Mouse (Mus musculus): Measurements from ENCODE around the gene Cgnl1. TPM values are rescaled to one million over a fixed set of nuclear protein-coding genes. Genes with fewer than 3 reads are reported as not detected.
A peak's percentile ranks its signal among the peaks of the same experiment; 100 is the strongest.

The Cgnl1 gene
- polyA plus RNA-seq, 1 experiment from 2014 or later, result 6.3 TPM

- peak overlapping the region; percentile 71 for H3K27ac ChIP-seq (replicated peaks)
- peak; percentile 37 for DNase-seq (ENCODE audit: low spot score)
Observed at GRCm38 (mm10) chr9:71660540-71660939, 110.9 kb downstream of the Cgnl1 start.

GRCm38 (mm10) chr9:71659681-71660080 is 111.7 kb downstream of the Cgnl1 start:
- Histone ChIP-seq H3K4me3 (no peak overlapping the region), H3K4me1 (peaks cover 35% of the 10 kb centered on the region), H3K27ac (replicated peaks) (peak overlapping the region; percentile 71), H3K27me3 (ENCODE audit: low read depth, poor library complexity, severe bottlenecking) (no peaks in the 10 kb centered on the region), H3K36me3 (0 out of 2 replicates have a peak, but pooled peaks cover 2% of the 10 kb centered on the region), H3K9me3 (replicated peaks) (peaks cover 3% of the 10 kb centered on the region; the same call in 1 of the 2 replicates)
- no peak for DNase-seq (ENCODE audit: low spot score)
- 67% methylated on average over 5 of the region's 5 CpGs for WGBS

More at GRCm38 (mm10) chr9:71660540-71660939, 110.9 kb downstream of the Cgnl1 start:
- no peak overlapping the region for H3K4me3 ChIP-seq
- 68% methylated on average over 9 of the region's 9 CpGs for WGBS
- H3K36me3 ChIP-seq, result 0 out of 2 replicates have a peak, but pooled peaks cover 2% of the 10 kb centered on the region
- no peaks in the 10 kb centered on the region for H3K27me3 ChIP-seq (ENCODE audit: low read depth, poor library complexity, severe bottlenecking)
- peaks cover 35% of the 10 kb centered on the region for H3K4me1 ChIP-seq
- H3K9me3 ChIP-seq (replicated peaks), result peaks cover 3% of the 10 kb centered on the region; the same call in 1 of the 2 replicates

- Histone ChIP-seq H3K4me1 (peaks cover 28% of the 10 kb centered on the region), H3K27ac (replicated peaks) (no peak overlapping the region), H3K4me3 (no peak overlapping the region), H3K27me3 (ENCODE audit: low read depth, poor library complexity, severe bottlenecking) (no peaks in the 10 kb centered on the region), H3K9me3 (replicated peaks) (peaks cover 3% of the 10 kb centered on the region; the same call in 1 of the 2 replicates), H3K36me3 (0 out of 2 replicates have a peak, but pooled peaks cover 2% of the 10 kb centered on the region)
- DNase-seq (ENCODE audit: low spot score), result no peak
- 97% methylated on average over 1 of the region's 1 CpGs for WGBS
Observed at GRCm38 (mm10) chr9:71657199-71657598, 114.2 kb downstream of the Cgnl1 start.

DNA sequence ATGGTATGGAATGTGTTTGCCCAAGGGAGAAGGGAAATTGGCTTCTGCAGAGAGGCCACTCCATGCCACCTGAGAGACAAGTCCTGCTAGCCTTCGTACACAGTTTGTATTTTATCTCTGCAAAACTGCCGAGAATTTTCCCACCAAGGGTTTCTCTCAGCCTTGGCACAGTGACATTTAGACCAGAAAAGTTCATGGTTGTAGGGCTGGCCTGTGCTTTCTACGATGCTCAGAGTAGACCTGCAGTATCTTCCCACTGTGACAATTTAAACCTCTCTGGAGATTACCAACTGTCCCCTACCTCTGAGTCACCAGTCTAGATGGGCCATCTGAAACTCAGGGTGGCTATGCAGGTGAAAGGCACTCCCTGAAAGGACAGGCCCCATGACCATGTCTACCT is 116.5 kb downstream of the Cgnl1 start:
- no peak for DNase-seq (ENCODE audit: low spot score)
- H3K27ac ChIP-seq (replicated peaks), result no peak overlapping the region
- no peaks in the 10 kb centered on the region for H3K27me3 ChIP-seq (ENCODE audit: low read depth, poor library complexity, severe bottlenecking)
- H3K4me1 ChIP-seq, result peaks cover 13% of the 10 kb centered on the region
- H3K4me3 ChIP-seq, result no peak overlapping the region
- 0 out of 2 replicates have a peak, but pooled peaks cover 2% of the 10 kb centered on the region for H3K36me3 ChIP-seq
- 83% methylated on average over 3 of the region's 3 CpGs for WGBS
- peaks cover 3% of the 10 kb centered on the region; the same call in 1 of the 2 replicates for H3K9me3 ChIP-seq (replicated peaks)

DNA sequence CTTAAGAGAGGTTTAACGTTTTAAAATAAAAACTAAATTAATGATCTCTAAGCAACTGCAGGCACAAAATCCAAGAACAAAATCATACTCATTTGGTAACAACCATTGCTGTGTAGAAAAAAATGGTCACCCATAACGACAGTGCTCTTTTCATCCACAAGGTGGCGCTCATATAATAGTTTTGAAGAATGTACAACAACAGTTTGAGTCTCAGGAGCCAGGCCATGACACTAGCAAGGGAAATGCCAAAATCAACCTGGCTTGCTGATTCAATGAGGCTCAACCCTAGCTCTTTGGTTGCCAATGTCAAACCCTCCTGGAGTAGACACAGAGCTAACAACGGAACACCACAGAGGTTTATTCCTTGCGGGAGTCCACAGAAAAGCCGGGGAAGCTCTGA is 125.3 kb downstream of the Cgnl1 start:
- DNase-seq (ENCODE audit: low spot score), result peak; percentile 62
- WGBS, result 35% methylated on average over 6 of the region's 6 CpGs
- no peak overlapping the region for H3K4me3 ChIP-seq
- H3K27me3 ChIP-seq (ENCODE audit: low read depth, poor library complexity, severe bottlenecking), result no peaks in the 10 kb centered on the region
- no peak overlapping the region for H3K27ac ChIP-seq (replicated peaks)
- no peaks in the 10 kb centered on the region for H3K4me1 ChIP-seq
- no peaks in the 10 kb centered on the region for H3K36me3 ChIP-seq
- no peaks in the 10 kb centered on the region for H3K9me3 ChIP-seq (replicated peaks)

- H3K36me3 ChIP-seq, result no peaks in the 10 kb centered on the region
- no peaks in the 10 kb centered on the region for H3K9me3 ChIP-seq (replicated peaks)
- no peak for DNase-seq (ENCODE audit: low spot score)
- H3K4me1 ChIP-seq, result no peaks in the 10 kb centered on the region
- H3K4me3 ChIP-seq, result no peak overlapping the region
- 93% methylated on average over 4 of the region's 4 CpGs for WGBS
- H3K27ac ChIP-seq (replicated peaks), result no peak overlapping the region
- no peaks in the 10 kb centered on the region for H3K27me3 ChIP-seq (ENCODE audit: low read depth, poor library complexity, severe bottlenecking)
Observed at GRCm38 (mm10) chr9:71643611-71644010, 127.8 kb downstream of the Cgnl1 start.

GRCm38 (mm10) chr9:71642270-71642669 is 129.1 kb downstream of the Cgnl1 start:
- Histone ChIP-seq H3K36me3 (no peaks in the 10 kb centered on the region), H3K27me3 (ENCODE audit: low read depth, poor library complexity, severe bottlenecking) (no peaks in the 10 kb centered on the region), H3K9me3 (replicated peaks) (no peaks in the 10 kb centered on the region), H3K27ac (replicated peaks) (no peak overlapping the region), H3K4me3 (no peak overlapping the region), H3K4me1 (0 out of 2 replicates have a peak, but pooled peaks cover 4% of the 10 kb centered on the region)
- no peak for DNase-seq (ENCODE audit: low spot score)
- 94% methylated on average over 3 of the region's 3 CpGs for WGBS

DNA sequence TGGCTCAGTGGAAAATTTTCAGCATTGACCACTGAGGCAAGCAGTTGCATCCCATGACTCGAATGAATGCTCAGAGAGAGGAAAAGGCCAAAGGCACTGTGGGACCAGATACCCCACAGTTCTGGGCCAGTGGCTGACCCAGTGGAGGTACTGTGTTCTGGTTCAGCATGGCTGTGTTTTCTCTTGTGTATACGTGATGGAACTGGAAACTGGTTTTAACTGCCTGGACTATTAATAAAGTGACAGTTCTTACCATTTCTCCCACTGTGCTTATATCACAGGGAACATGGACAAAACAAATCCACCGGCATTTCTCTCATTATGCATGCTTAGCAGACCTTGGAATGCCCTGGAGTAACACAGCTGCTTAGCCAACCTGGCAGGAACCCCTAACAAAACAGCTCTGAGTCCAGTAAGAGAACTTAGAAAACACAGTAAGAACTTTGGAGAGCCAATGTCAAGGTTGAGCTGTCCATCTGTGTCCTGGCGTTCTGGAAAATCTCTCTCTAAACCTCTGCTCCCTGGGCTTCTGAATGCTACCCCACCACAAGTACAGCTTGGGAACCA is 131.0 kb downstream of the Cgnl1 start:
- no peaks in the 10 kb centered on the region for H3K9me3 ChIP-seq (replicated peaks)
- no peaks in the 10 kb centered on the region for H3K36me3 ChIP-seq
- H3K4me3 ChIP-seq, result no peak overlapping the region
- H3K27me3 ChIP-seq (ENCODE audit: low read depth, poor library complexity, severe bottlenecking), result no peaks in the 10 kb centered on the region
- H3K4me1 ChIP-seq, result peaks cover 16% of the 10 kb centered on the region
- WGBS, result 80% methylated on average over 4 of the region's 4 CpGs
- H3K27ac ChIP-seq (replicated peaks), result no peak overlapping the region
- DNase-seq (ENCODE audit: low spot score), result no peak

DNA sequence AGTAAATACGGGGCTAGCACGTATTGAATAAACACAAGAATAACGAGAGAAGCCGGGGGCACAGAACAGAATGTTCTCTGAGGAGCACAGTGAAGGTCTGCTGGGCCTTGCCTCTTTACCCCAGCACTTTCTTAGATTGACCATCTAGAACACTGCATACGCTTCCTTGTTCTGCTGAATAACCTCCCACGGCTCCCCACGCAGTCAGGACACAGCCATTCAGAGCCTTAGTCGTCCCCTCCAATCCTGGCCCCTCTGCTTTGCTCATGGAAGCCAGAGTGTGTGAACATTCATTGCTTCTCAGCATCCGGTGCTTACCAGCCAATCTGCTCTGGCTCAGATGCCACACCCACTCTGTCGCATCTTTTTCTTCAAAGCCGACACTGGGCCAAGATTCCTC is 133.2 kb downstream of the Cgnl1 start:
- Histone ChIP-seq H3K27me3 (ENCODE audit: low read depth, poor library complexity, severe bottlenecking) (no peaks in the 10 kb centered on the region), H3K4me1 (peaks cover 16% of the 10 kb centered on the region), H3K9me3 (replicated peaks) (0 out of 2 replicates have a peak, but pooled peaks cover 3% of the 10 kb centered on the region), H3K27ac (replicated peaks) (no peak overlapping the region), H3K36me3 (no peaks in the 10 kb centered on the region), H3K4me3 (no peak overlapping the region)
- no peak for DNase-seq (ENCODE audit: low spot score)
- WGBS, result 77% methylated on average over 11 of the region's 11 CpGs

DNA sequence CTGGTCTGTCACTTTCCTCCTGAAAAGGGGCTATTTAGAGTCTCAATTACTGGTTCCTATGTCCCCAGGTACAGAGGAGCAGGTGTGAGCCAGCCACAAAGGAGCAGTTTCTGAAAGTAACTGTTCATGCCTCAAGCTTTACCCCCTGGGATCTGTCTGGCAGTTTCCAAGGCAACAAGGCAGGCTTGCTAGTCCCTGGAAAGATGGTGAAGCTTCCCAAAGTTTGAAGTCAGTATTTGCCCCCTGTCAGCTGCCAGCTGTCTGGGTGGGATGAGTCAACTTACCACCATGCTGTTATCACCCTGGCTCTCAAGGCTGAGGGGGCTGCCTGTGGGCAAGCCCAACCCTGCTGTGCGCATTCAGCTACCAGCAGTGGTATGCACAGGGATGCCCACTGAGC is 134.5 kb downstream of the Cgnl1 start:
- no peak for DNase-seq (ENCODE audit: low spot score)
- Histone ChIP-seq H3K36me3 (no peaks in the 10 kb centered on the region), H3K27me3 (ENCODE audit: low read depth, poor library complexity, severe bottlenecking) (no peaks in the 10 kb centered on the region), H3K4me1 (peaks cover 16% of the 10 kb centered on the region), H3K27ac (replicated peaks) (no peak overlapping the region), H3K9me3 (replicated peaks) (0 out of 2 replicates have a peak, but pooled peaks cover 3% of the 10 kb centered on the region), H3K4me3 (no peak overlapping the region)
- 90% methylated on average over 1 of the region's 1 CpGs for WGBS

DNA sequence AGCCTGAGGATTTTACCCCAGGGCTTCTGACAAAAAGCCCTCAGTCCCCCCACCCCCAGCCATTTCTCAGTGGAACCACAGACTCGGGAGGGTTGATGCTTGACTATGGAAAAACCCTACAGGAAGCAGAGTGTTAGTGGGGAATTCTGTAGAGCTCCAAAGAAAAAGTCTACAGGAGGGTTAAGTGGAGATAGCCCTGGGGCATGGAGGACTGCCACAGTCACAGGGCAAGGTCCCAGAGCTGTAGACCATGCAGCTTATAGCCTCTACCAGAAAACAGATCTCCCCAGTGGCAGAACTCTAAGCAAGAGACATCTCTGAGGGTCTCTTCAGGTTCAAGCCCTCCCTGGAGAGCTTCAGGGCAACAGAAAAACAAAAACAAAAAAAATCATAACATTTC is 135.8 kb downstream of the Cgnl1 start:
- Histone ChIP-seq H3K4me1 (peaks cover 16% of the 10 kb centered on the region), H3K9me3 (replicated peaks) (0 out of 2 replicates have a peak, but pooled peaks cover 3% of the 10 kb centered on the region), H3K27ac (replicated peaks) (no peak overlapping the region), H3K36me3 (no peaks in the 10 kb centered on the region), H3K27me3 (ENCODE audit: low read depth, poor library complexity, severe bottlenecking) (no peaks in the 10 kb centered on the region), H3K4me3 (no peak overlapping the region)
- WGBS, result 79% methylated on average over 1 of the region's 1 CpGs
- no peak for DNase-seq (ENCODE audit: low spot score)

GRCm38 (mm10) chr9:71634916-71635315 is 136.5 kb downstream of the Cgnl1 start:
- Histone ChIP-seq H3K4me1 (peaks cover 16% of the 10 kb centered on the region), H3K27me3 (ENCODE audit: low read depth, poor library complexity, severe bottlenecking) (no peaks in the 10 kb centered on the region), H3K36me3 (no peaks in the 10 kb centered on the region), H3K9me3 (replicated peaks) (0 out of 2 replicates have a peak, but pooled peaks cover 3% of the 10 kb centered on the region), H3K27ac (replicated peaks) (no peak overlapping the region), H3K4me3 (no peak overlapping the region)
- WGBS, result 86% methylated on average over 2 of the region's 2 CpGs
- no peak for DNase-seq (ENCODE audit: low spot score)

- DNase-seq (ENCODE audit: low spot score), result no peak
- H3K27me3 ChIP-seq (ENCODE audit: low read depth, poor library complexity, severe bottlenecking), result no peaks in the 10 kb centered on the region
- 59% methylated on average over 6 of the region's 6 CpGs for WGBS
- H3K4me1 ChIP-seq, result peaks cover 12% of the 10 kb centered on the region
- H3K4me3 ChIP-seq, result no peak overlapping the region
- no peak overlapping the region for H3K27ac ChIP-seq (replicated peaks)
- H3K36me3 ChIP-seq, result no peaks in the 10 kb centered on the region
- 0 out of 2 replicates have a peak, but pooled peaks cover 3% of the 10 kb centered on the region for H3K9me3 ChIP-seq (replicated peaks)
Observed at GRCm38 (mm10) chr9:71628921-71629320, 142.5 kb downstream of the Cgnl1 start.

Measured in midbrain, embryonic 10.5 days (tissue).